Mouse (Mus musculus) thymus, postnatal 4 days (tissue): ENCODE results near the gene Mat2b.

Experiments
- DNase-seq: peaks from one replicate; pipeline ENCODE4 v3.0.0; 2021

Mat2b gene

GRCm38 (mm10) chr11:40649726-40650445 is 45.1 kb downstream of the Mat2b start:
- DNase-seq = no peak

GRCm38 (mm10) chr11:40647246-40647645 is 47.8 kb downstream of the Mat2b start:
- DNase-seq = no peak
